Mouse (Mus musculus) bone marrow macrophage, adult 2 months (primary cell): ENCODE data around the gene Rptor.

ENCODE experiments used
- CTCF ChIP-seq: IDR thresholded peaks from 2 replicates; pipeline ENCODE4 v1.5.1; 2012; ENCODE audit warnings: low read depth, mild to moderate bottlenecking, low read length, moderate library complexity
- POLR2A ChIP-seq: IDR thresholded peaks from 2 replicates; pipeline ENCODE4 v1.6.1; 2012; ENCODE audit warnings: mild to moderate bottlenecking, low read depth, low read length, borderline replicate concordance

- TF ChIP-seq CTCF (no peak), POLR2A (no peak)
These were observed 223.1 kb downstream of the Rptor start for GRCm38 (mm10) chr11:119825783-119826182.
